Mouse (Mus musculus): ENCODE data around the gene Rap1gap. TPM values are rescaled to one million over a fixed set of nuclear protein-coding genes. Genes with fewer than 3 reads are reported as not detected.
A peak's percentile ranks its signal among the peaks of the same experiment; 100 is the strongest.

Rap1gap gene
- polyA plus RNA-seq, 1 experiment from 2014 or later, result 10.0 TPM

GRCm38 (mm10) chr4:137771749-137772148 is 107.2 kb downstream of the Rap1gap start:
- Histone ChIP-seq H3K27ac (ENCODE audit: low read depth, low read length) (no peak overlapping the region), H3K36me3 (ENCODE audit: control insufficient read depth, insufficient read depth, low read length) (no peaks in the 10 kb centered on the region), H3K4me1 (ENCODE audit: control insufficient read depth, insufficient read depth, low read length) (no peaks in the 10 kb centered on the region; the same call in 1 of the 2 replicates), H3K9ac (ENCODE audit: low read length) (no peak overlapping the region), H3K4me3 (ENCODE audit: low read depth, low read length) (no peak overlapping the region), H3K4me2 (ENCODE audit: low read depth) (no peak overlapping the region), H3K27me3 (ENCODE audit: control insufficient read depth, insufficient read depth, low read length) (no peaks in the 10 kb centered on the region), H3K9me3 (ENCODE audit: control insufficient read depth, low read length) (no peaks in the 10 kb centered on the region)
- ATAC-seq (ENCODE audit: insufficient read depth, low FRiP score, low TSS enrichment), result no peak
- no peak for DNase-seq (ENCODE audit: low spot score)
- 81% methylated on average over 3 of the region's 3 CpGs for WGBS

DNA sequence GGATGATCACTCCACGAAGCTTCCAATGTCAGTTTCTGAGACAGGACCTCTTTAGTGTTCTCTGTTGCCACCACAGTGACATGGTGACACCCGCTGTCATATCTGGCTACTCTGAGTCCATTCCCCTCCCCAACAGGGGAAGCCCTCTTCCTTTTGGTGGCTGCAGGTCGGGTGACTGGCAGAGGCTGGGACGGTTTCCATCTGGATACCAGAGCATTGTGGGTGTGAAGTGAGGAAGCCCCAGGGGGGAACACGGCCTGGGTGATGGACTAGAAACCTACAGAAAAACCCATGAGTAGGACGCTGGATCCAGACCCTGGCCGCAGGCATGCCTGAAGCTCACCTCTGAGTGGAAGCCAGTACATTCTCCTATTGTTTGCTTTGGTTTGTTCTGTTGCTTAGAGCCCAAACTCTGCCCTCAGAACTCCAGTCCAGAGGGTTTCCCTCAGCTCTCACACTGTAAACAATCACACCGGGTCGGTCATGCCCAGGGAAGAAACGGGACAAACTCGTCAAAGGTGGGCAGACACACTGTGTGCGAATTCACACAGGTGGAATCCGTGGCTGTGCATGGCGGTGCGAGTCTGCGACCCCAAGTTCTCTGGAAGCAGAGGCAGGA is 108.0 kb downstream of the Rap1gap start:
- H3K36me3 ChIP-seq (ENCODE audit: control insufficient read depth, insufficient read depth, low read length), result no peaks in the 10 kb centered on the region
- no peaks in the 10 kb centered on the region for H3K27me3 ChIP-seq (ENCODE audit: control insufficient read depth, insufficient read depth, low read length)
- no peak overlapping the region for H3K9ac ChIP-seq (ENCODE audit: low read length)
- H3K4me2 ChIP-seq (ENCODE audit: low read depth), result no peak overlapping the region
- H3K27ac ChIP-seq (ENCODE audit: low read depth, low read length), result no peak overlapping the region
- no peaks in the 10 kb centered on the region for H3K9me3 ChIP-seq (ENCODE audit: control insufficient read depth, low read length)
- DNase-seq (ENCODE audit: low spot score) (no peak), ATAC-seq (ENCODE audit: insufficient read depth, low FRiP score, low TSS enrichment) (no peak)
- no peak overlapping the region for H3K4me3 ChIP-seq (ENCODE audit: low read depth, low read length)
- WGBS, result 83% methylated on average over 16 of the region's 16 CpGs
- no peaks in the 10 kb centered on the region; the same call in 1 of the 2 replicates for H3K4me1 ChIP-seq (ENCODE audit: control insufficient read depth, insufficient read depth, low read length)

DNA sequence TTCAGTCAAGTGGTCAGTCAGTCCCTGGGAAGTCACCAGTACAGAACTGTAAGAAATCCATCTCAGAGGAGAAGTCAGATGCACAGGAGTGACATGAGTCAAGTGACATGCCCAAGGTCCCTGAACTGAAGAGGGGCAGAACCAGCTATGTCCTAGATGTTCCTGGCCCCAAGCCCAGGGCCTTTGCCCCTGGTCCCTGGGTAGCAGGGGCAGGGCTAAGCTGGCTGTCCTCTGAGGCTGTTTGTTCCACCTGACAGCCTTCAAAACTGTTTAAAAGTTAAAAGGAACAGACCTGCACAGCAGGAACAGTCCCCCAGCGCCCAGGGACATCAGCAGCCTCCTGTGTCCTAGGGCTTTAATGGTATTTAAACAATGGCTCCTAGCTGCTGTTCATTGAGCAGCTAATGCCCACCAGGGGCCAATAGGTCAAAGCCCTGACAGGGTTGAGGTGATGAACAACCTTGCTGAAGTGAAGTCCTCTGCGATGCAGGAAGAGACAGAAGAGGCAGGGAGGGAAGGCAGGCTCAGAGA is 108.9 kb downstream of the Rap1gap start:
- H3K4me3 ChIP-seq (ENCODE audit: low read depth, low read length), result no peak overlapping the region
- no peak overlapping the region for H3K27ac ChIP-seq (ENCODE audit: low read depth, low read length)
- 0% methylated on average over 2 of the region's 2 CpGs for WGBS
- no peaks in the 10 kb centered on the region; the same call in 1 of the 2 replicates for H3K4me1 ChIP-seq (ENCODE audit: control insufficient read depth, insufficient read depth, low read length)
- DNase-seq (ENCODE audit: low spot score) (peak; percentile 32), ATAC-seq (ENCODE audit: insufficient read depth, low FRiP score, low TSS enrichment) (no peak)
- no peaks in the 10 kb centered on the region for H3K9me3 ChIP-seq (ENCODE audit: control insufficient read depth, low read length)
- no peak overlapping the region for H3K4me2 ChIP-seq (ENCODE audit: low read depth)
- no peak overlapping the region for H3K9ac ChIP-seq (ENCODE audit: low read length)
- H3K36me3 ChIP-seq (ENCODE audit: control insufficient read depth, insufficient read depth, low read length), result no peaks in the 10 kb centered on the region
- H3K27me3 ChIP-seq (ENCODE audit: control insufficient read depth, insufficient read depth, low read length), result no peaks in the 10 kb centered on the region

DNA sequence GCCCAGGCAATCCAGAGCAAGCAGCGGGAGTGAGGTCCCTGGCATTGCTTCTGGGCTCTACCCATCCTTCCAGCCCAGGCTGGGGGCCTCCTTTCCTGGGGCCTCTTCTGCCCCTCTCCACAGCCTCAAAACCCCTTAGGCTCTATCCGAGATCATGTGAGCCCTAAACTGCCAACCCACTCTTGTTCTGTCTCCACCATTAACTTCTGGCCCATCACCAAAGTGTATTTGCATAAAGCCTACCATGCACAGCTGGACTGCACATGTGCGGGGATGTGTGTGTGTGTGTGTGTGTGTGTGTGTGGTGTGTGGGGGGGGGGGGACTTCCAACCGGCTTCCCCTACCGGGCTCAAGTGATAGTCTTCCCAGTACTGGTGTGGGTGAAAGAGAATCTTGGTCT is 109.5 kb downstream of the Rap1gap start:
- Histone ChIP-seq H3K9me3 (ENCODE audit: control insufficient read depth, low read length) (no peaks in the 10 kb centered on the region), H3K27me3 (ENCODE audit: control insufficient read depth, insufficient read depth, low read length) (no peaks in the 10 kb centered on the region), H3K4me2 (ENCODE audit: low read depth) (no peak overlapping the region), H3K4me3 (ENCODE audit: low read depth, low read length) (no peak overlapping the region), H3K27ac (ENCODE audit: low read depth, low read length) (no peak overlapping the region), H3K4me1 (ENCODE audit: control insufficient read depth, insufficient read depth, low read length) (no peaks in the 10 kb centered on the region; the same call in 1 of the 2 replicates), H3K9ac (ENCODE audit: low read length) (no peak overlapping the region), H3K36me3 (ENCODE audit: control insufficient read depth, insufficient read depth, low read length) (no peaks in the 10 kb centered on the region)
- WGBS, result 49% methylated on average over 5 of the region's 5 CpGs
- ATAC-seq (ENCODE audit: insufficient read depth, low FRiP score, low TSS enrichment) (no peak), DNase-seq (ENCODE audit: low spot score) (no peak)

GRCm38 (mm10) chr4:137774505-137774904 is 110.0 kb downstream of the Rap1gap start:
- Histone ChIP-seq H3K27me3 (ENCODE audit: control insufficient read depth, insufficient read depth, low read length) (no peaks in the 10 kb centered on the region), H3K4me3 (ENCODE audit: low read depth, low read length) (no peak overlapping the region), H3K9ac (ENCODE audit: low read length) (no peak overlapping the region), H3K9me3 (ENCODE audit: control insufficient read depth, low read length) (no peaks in the 10 kb centered on the region), H3K4me2 (ENCODE audit: low read depth) (no peak overlapping the region), H3K36me3 (ENCODE audit: control insufficient read depth, insufficient read depth, low read length) (no peaks in the 10 kb centered on the region), H3K4me1 (ENCODE audit: control insufficient read depth, insufficient read depth, low read length) (no peaks in the 10 kb centered on the region; the same call in 1 of the 2 replicates), H3K27ac (ENCODE audit: low read depth, low read length) (no peak overlapping the region)
- 89% methylated on average over 6 of the region's 6 CpGs for WGBS
- DNase-seq (ENCODE audit: low spot score) (no peak), ATAC-seq (ENCODE audit: insufficient read depth, low FRiP score, low TSS enrichment) (no peak)

DNA sequence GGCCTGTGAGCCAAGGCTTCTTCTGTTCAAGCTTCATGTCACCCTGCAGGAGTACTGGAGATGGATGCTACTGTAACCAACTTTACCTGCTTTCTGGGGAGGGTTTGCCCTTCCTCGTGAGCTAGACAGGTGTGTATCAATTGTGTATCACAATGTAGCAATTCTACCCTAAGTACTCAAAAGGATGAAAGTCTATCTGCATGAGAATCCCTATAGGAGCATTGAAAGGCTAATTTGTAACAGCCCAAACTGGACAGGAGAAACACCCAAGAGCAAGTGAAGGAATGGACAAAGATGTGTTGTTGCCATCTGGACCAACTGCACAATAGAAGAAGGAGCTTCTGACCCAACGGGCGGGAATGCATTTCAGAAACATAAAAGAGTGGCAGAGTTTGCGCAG is 113.3 kb downstream of the Rap1gap start:
- H3K27me3 ChIP-seq (ENCODE audit: control insufficient read depth, insufficient read depth, low read length), result no peaks in the 10 kb centered on the region
- no peak overlapping the region for H3K4me3 ChIP-seq (ENCODE audit: low read depth, low read length)
- WGBS, result 93% methylated on average over 4 of the region's 4 CpGs
- H3K27ac ChIP-seq (ENCODE audit: low read depth, low read length), result no peak overlapping the region
- no peaks in the 10 kb centered on the region for H3K36me3 ChIP-seq (ENCODE audit: control insufficient read depth, insufficient read depth, low read length)
- DNase-seq (ENCODE audit: low spot score) (no peak), ATAC-seq (ENCODE audit: insufficient read depth, low FRiP score, low TSS enrichment) (no peak)
- H3K4me2 ChIP-seq (ENCODE audit: low read depth), result no peak overlapping the region
- H3K9me3 ChIP-seq (ENCODE audit: control insufficient read depth, low read length), result no peaks in the 10 kb centered on the region
- no peaks in the 10 kb centered on the region; the same call in 1 of the 2 replicates for H3K4me1 ChIP-seq (ENCODE audit: control insufficient read depth, insufficient read depth, low read length)
- no peak overlapping the region for H3K9ac ChIP-seq (ENCODE audit: low read length)

DNA sequence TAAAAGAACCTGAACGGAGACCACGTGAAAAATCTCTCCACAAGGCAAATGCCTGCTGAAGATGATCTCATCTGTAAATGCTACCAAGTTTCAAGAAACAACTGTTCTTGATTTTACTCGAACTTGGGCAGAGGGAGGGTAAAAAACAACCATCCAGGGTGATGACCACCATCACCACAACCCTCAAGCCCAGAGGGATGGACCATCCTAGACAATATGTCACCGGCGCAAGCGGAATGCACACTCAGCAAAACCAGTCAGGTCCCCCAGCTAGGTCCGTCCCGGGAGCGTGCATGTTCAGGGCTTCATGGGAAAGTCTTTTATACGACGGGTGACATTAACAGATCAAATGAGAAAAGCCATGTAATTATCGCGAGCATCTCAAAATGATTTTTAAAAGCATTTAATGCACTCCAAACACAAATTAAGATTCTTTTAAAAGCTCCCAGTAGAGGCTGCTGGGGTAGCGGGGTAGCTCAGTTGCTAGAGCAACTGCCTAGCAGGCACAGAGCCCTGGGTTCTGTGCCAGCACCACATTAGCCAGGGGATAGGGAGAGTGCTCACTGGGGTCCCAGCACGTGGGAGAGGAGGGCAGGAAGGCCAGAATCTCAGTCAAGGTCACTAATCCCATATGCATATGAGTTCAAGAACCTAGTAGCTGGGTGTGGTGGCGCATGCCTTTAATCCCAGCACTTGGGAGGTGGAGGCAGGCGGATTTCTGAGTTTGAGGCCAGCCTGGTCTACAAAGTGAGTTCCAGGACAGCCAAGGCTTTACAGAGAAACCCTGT is 114.1 kb downstream of the Rap1gap start:
- WGBS, result 87% methylated on average over 17 of the region's 17 CpGs
- H3K27me3 ChIP-seq (ENCODE audit: control insufficient read depth, insufficient read depth, low read length), result no peaks in the 10 kb centered on the region
- no peaks in the 10 kb centered on the region; the same call in 1 of the 2 replicates for H3K4me1 ChIP-seq (ENCODE audit: control insufficient read depth, insufficient read depth, low read length)
- no peak for DNase-seq (ENCODE audit: low spot score)
- no peaks in the 10 kb centered on the region for H3K36me3 ChIP-seq (ENCODE audit: control insufficient read depth, insufficient read depth, low read length)
- H3K9ac ChIP-seq (ENCODE audit: low read length), result no peak overlapping the region
- H3K4me2 ChIP-seq (ENCODE audit: low read depth), result no peak overlapping the region
- ATAC-seq (ENCODE audit: insufficient read depth, low FRiP score, low TSS enrichment), result no peak
- no peak overlapping the region for H3K27ac ChIP-seq (ENCODE audit: low read depth, low read length)
- no peak overlapping the region for H3K4me3 ChIP-seq (ENCODE audit: low read depth, low read length)
- no peaks in the 10 kb centered on the region for H3K9me3 ChIP-seq (ENCODE audit: control insufficient read depth, low read length)
